Mouse (Mus musculus): Measurements from ENCODE around the gene Slc30a9. TPM values are rescaled to one million over a fixed set of nuclear protein-coding genes. Genes with fewer than 3 reads are reported as not detected.

The Slc30a9 gene
- total and polyA plus RNA-seq, 2 experiments from 2014 or later: 102 to 167 TPM

- H3K9ac ChIP-seq: no peak overlapping the region
- DNase-seq (no peak), ATAC-seq (no peak)
- H3K27me3 ChIP-seq (ENCODE audit: insufficient read depth, low read length): no peaks in the 10 kb centered on the region
- no peak overlapping the region for H3K4me3 ChIP-seq (ENCODE audit: low read depth, low read length)
- H3K4me2 ChIP-seq (ENCODE audit: low read depth): no peak overlapping the region
- no peaks in the 10 kb centered on the region for H3K9me3 ChIP-seq (ENCODE audit: low read length)
- H3K4me1 ChIP-seq (ENCODE audit: insufficient read depth): no peaks in the 10 kb centered on the region
- 0 out of 2 replicates have a peak, but pooled peaks cover 4% of the 10 kb centered on the region for H3K36me3 ChIP-seq (ENCODE audit: insufficient read depth)
- no peak for TF ChIP-seq CTCF (IDR thresholded peaks at IDR 0.05; ENCODE audit: low read depth)
- 84% methylated on average over 5 of the region's 5 CpGs for WGBS
- no peak overlapping the region for H3K27ac ChIP-seq (ENCODE audit: low read depth, low read length)
Observed at GRCm38 (mm10) chr5:67297026-67297813, 9.5 kb upstream of the Slc30a9 start.

DNA sequence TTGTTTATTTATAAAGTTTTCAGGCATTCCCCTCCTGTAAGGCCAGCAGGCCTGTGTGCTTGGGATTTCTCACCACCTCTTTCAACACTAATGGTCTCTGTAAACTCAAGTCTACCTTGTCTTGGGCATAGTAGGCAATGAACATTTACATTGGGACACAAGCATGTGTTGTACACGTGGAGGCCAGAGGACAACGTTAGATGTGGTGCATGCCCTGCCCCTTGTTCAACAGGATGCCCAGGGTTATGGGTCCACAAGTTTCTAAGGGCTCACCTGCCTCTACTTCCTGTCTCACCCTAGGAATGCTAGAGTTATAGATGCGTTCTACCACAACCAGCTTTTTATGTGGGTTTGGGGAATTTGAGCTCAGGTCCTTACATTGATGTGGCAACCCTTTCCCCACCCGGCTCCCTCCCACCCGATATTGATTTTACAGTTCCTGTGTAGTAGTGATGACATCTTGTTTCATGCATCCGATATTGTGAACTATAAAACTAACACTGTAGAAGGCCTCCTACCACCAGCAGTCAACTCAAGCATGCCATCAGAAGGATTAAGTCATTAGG lies 6.8 kb upstream of the Slc30a9 start:
- H3K9ac ChIP-seq: no peak overlapping the region
- DNase-seq: no peak
- no peaks in the 10 kb centered on the region for H3K27me3 ChIP-seq (ENCODE audit: insufficient read depth, low read length)
- no peak overlapping the region for H3K27ac ChIP-seq (ENCODE audit: low read depth, low read length)
- WGBS: 94% methylated on average over 6 of the region's 6 CpGs
- no peak for TF ChIP-seq CTCF (IDR thresholded peaks at IDR 0.05; ENCODE audit: low read depth)
- no peak overlapping the region for H3K4me3 ChIP-seq (ENCODE audit: low read depth, low read length)
- H3K4me1 ChIP-seq (ENCODE audit: insufficient read depth): no peaks in the 10 kb centered on the region
- H3K36me3 ChIP-seq (ENCODE audit: insufficient read depth): 0 out of 2 replicates have a peak, but pooled peaks cover 4% of the 10 kb centered on the region
- ATAC-seq: no peak
- no peaks in the 10 kb centered on the region for H3K9me3 ChIP-seq (ENCODE audit: low read length)
- no peak overlapping the region for H3K4me2 ChIP-seq (ENCODE audit: low read depth)

- H3K36me3 ChIP-seq (ENCODE audit: insufficient read depth): no peaks in the 10 kb centered on the region
- H3K4me1 ChIP-seq (ENCODE audit: insufficient read depth): no peaks in the 10 kb centered on the region
- no peak for ATAC-seq
- H3K9me3 ChIP-seq (ENCODE audit: low read length): no peaks in the 10 kb centered on the region
- no peak for DNase-seq
- H3K27me3 ChIP-seq (ENCODE audit: insufficient read depth, low read length): no peaks in the 10 kb centered on the region
- no peak for TF ChIP-seq CTCF (IDR thresholded peaks at IDR 0.05; ENCODE audit: low read depth)
- no peak overlapping the region for H3K9ac ChIP-seq
- H3K4me2 ChIP-seq (ENCODE audit: low read depth): no peak overlapping the region
- 94% methylated on average over 8 of the region's 8 CpGs for WGBS
- H3K27ac ChIP-seq (ENCODE audit: low read depth, low read length): no peak overlapping the region
- H3K4me3 ChIP-seq (ENCODE audit: low read depth, low read length): no peak overlapping the region
Observed at GRCm38 (mm10) chr5:67300926-67301597, 5.7 kb upstream of the Slc30a9 start.

GRCm38 (mm10) chr5:67301722-67302331 lies 4.9 kb upstream of the Slc30a9 start:
- Histone ChIP-seq H3K4me2 (ENCODE audit: low read depth) (no peak overlapping the region), H3K4me1 (ENCODE audit: insufficient read depth) (no peaks in the 10 kb centered on the region), H3K4me3 (ENCODE audit: low read depth, low read length) (no peak overlapping the region), H3K27ac (ENCODE audit: low read depth, low read length) (no peak overlapping the region), H3K9ac (no peak overlapping the region), H3K9me3 (ENCODE audit: low read length) (no peaks in the 10 kb centered on the region), H3K36me3 (ENCODE audit: insufficient read depth) (no peaks in the 10 kb centered on the region), H3K27me3 (ENCODE audit: insufficient read depth, low read length) (no peaks in the 10 kb centered on the region)
- WGBS: 83% methylated on average over 8 of the region's 8 CpGs
- ATAC-seq (no peak), DNase-seq (no peak)
- no peak for TF ChIP-seq CTCF (IDR thresholded peaks at IDR 0.05; ENCODE audit: low read depth)

- Histone ChIP-seq H3K27me3 (ENCODE audit: insufficient read depth, low read length) (no peaks in the 10 kb centered on the region), H3K4me2 (ENCODE audit: low read depth) (no peak overlapping the region), H3K9me3 (ENCODE audit: low read length) (no peaks in the 10 kb centered on the region), H3K9ac (no peak overlapping the region), H3K4me1 (ENCODE audit: insufficient read depth) (peaks cover 3% of the 10 kb centered on the region; the same call in 1 of the 2 replicates), H3K27ac (ENCODE audit: low read depth, low read length) (no peak overlapping the region), H3K4me3 (ENCODE audit: low read depth, low read length) (no peak overlapping the region), H3K36me3 (ENCODE audit: insufficient read depth) (no peaks in the 10 kb centered on the region)
- no peak for ATAC-seq
- DNase-seq: no peak
- 98% methylated on average over 1 of the region's 1 CpGs for WGBS
- no peak for TF ChIP-seq CTCF (IDR thresholded peaks at IDR 0.05; ENCODE audit: low read depth)
Observed at GRCm38 (mm10) chr5:67303816-67304215, 2.9 kb upstream of the Slc30a9 start.

- Histone ChIP-seq H3K4me3 (ENCODE audit: low read depth, low read length) (peak overlapping the region; percentile 89), H3K27me3 (ENCODE audit: insufficient read depth, low read length) (no peaks in the 10 kb centered on the region), H3K9ac (peak overlapping the region; percentile 86), H3K9me3 (ENCODE audit: low read length) (no peaks in the 10 kb centered on the region), H3K36me3 (ENCODE audit: insufficient read depth) (no peaks in the 10 kb centered on the region), H3K4me1 (ENCODE audit: insufficient read depth) (peaks cover 3% of the 10 kb centered on the region; the same call in 1 of the 2 replicates), H3K4me2 (ENCODE audit: low read depth) (peak overlapping the region; percentile 75), H3K27ac (ENCODE audit: low read depth, low read length) (no peak overlapping the region)
- TF ChIP-seq CTCF (IDR thresholded peaks at IDR 0.05; ENCODE audit: low read depth): no peak
- DNase-seq (no peak), ATAC-seq (no peak)
- WGBS: 35% methylated on average over 13 of the region's 13 CpGs
Observed at GRCm38 (mm10) chr5:67307659-67308222, 986 bp downstream of the Slc30a9 start.

All from forebrain, postnatal 0 days (tissue).